Mouse (Mus musculus) cortical plate, adult 2 months (tissue): ENCODE data around the gene Pcgf1.

Source experiments
- CTCF ChIP-seq: fragments of 200-500 bp; IDR thresholded peaks from 2 replicates; pipeline ENCODE4 v1.5.1; 2011; ENCODE audit warnings: mild to moderate bottlenecking, control low read depth, low read length; ENCODE audit not compliant: insufficient read depth; ENCODE audit errors: extremely low read depth
- POLR2A ChIP-seq: fragments of 200-500 bp; IDR thresholded peaks from 2 replicates; pipeline ENCODE4 v1.6.1; 2011; ENCODE audit warnings: mild to moderate bottlenecking, low read length, control low read depth; ENCODE audit not compliant: insufficient read depth; ENCODE audit errors: extremely low read depth

GRCm38 (mm10) chr6:83086121-83087035 is 8.7 kb downstream of the Pcgf1 start, which contains the start of gene Lbx2:
- no peak for TF ChIP-seq POLR2A
- TF ChIP-seq CTCF: no peak
